Mouse (Mus musculus) liver, embryonic 14.5 days (tissue): ENCODE measurements around the gene Gm3373. TPM values are rescaled to one million over a fixed set of nuclear protein-coding genes. Genes with fewer than 3 reads are reported as not detected.
"Not testable (repeated sequence)": the region's sequence is repeated elsewhere in the genome, so short reads cannot be mapped to it uniquely, and the experiment has no call there.

ENCODE experiments used
- ATAC-seq: fragments of 200-750 bp; cut with Nextera tagmentation; 2 replicates; pipeline ENCODE4 v1.8.0; 2017; ENCODE audit warnings: moderate number of reproducible peaks, mild to moderate bottlenecking, moderate library complexity; ENCODE audit not compliant: insufficient read depth
- DNase-seq, 3 experiments: peaks; one replicate each; pipeline ENCODE4 v3.0.0-alpha.2; 2012 to 2013; ENCODE audit warnings: low read depth in 3 of 3, low spot score in 3 of 3
- H3K27ac ChIP-seq: fragments of 300-500 bp; sonication (generic); 2 replicates; pipeline ENCODE4 v1.5.1; 2014; ENCODE audit warnings: moderate library complexity, mild to moderate bottlenecking, control low read depth, inconsistent platforms
- H3K27me3 ChIP-seq: fragments of 300-500 bp; sonication (generic); 2 replicates; pipeline ENCODE4 v1.6.1; 2014; ENCODE audit warnings: mild to moderate bottlenecking, low read length, moderate library complexity; ENCODE audit not compliant: control insufficient read depth, insufficient read depth
- H3K36me3 ChIP-seq: fragments of 300-500 bp; sonication (generic); replicated peaks from 2 replicates; pipeline ENCODE4 v1.6.1; 2014; ENCODE audit warnings: low read depth; ENCODE audit not compliant: control insufficient read depth, insufficient read depth
- H3K4me1 ChIP-seq, 2 experiments: fragments of 200-500 bp in 1 of 2; fragments of 300-500 bp in 1 of 2; sonication (generic) in 1 of 2; replicated peaks; 2 replicates each; pipeline ENCODE4 v1.6.1; 2012 to 2014; ENCODE audit warnings: antibody characterized with exemption in 1 of 2, inconsistent platforms in 1 of 2, low read length in 1 of 2; ENCODE audit not compliant: control insufficient read depth in 2 of 2, insufficient read depth in 2 of 2
- H3K4me2 ChIP-seq: fragments of 300-500 bp; sonication (generic); 2 replicates; pipeline ENCODE4 v1.6.1; 2014; ENCODE audit warnings: low read depth, mild to moderate bottlenecking, control low read depth, moderate library complexity
- H3K4me3 ChIP-seq, 2 experiments: fragments of 200-500 bp in 1 of 2; fragments of 300-500 bp in 1 of 2; sonication (generic) in 1 of 2; 2 replicates each; pipeline ENCODE4 v1.5.1; 2012 to 2014; ENCODE audit warnings: low read depth in 2 of 2, low read length in 2 of 2, mild to moderate bottlenecking in 2 of 2, control low read depth in 1 of 2, inconsistent platforms in 1 of 2, moderate library complexity in 1 of 2; ENCODE audit not compliant: insufficient read depth in 1 of 2
- H3K9ac ChIP-seq: fragments of 300-500 bp; sonication (generic); replicated peaks from 2 replicates; pipeline ENCODE4 v1.6.1; 2014; ENCODE audit warnings: mild to moderate bottlenecking, control low read depth, moderate library complexity
- H3K9me3 ChIP-seq: fragments of 300-500 bp; sonication (generic); 2 replicates; pipeline ENCODE4 v1.6.1; 2016; ENCODE audit warnings: low read length, mixed read lengths; ENCODE audit not compliant: control insufficient read depth
- WGBS: fragments of 180-500 bp; shearing (Covaris S2); extraction: QIAGEN DNeasy Blood & Tissue Kit; methylation state at CpG from one replicate; pipeline ENCODE4 v1.1.7; 2014; ENCODE audit not compliant: insufficient replicate concordance; 5-methylcytosine and 5-hydroxymethylcytosine counted together
- polyA plus RNA-seq, 2 experiments: library from polyadenylated mRNA; depleted of rRNA in 1 of 2; stranded (reverse) in 1 of 2; unstranded in 1 of 2; fragments of >200 nt; fragmentation: Nextera tagmentation in 1 of 2; extraction: Ambion mirVana in 1 of 2; gene quantifications; 2 replicates each; pipeline versions ENCODE4 v1.2.1 to v1.2.3; 2012 to 2014

Gm3373 gene
- polyA plus RNA-seq (2012; rRNA removed) (not detected in 2 replicates), polyA plus RNA-seq (2014; fragmentation: Nextera tagmentation; extraction: Ambion mirVana) (not detected in 2 replicates)

GRCm38 (mm10) chr14:5741477-5741876 is at the start of gene Gm3373:
Gm3373 (minus strand) TSS chr14:5741577.
- H3K4me1 ChIP-seq, H3K27ac ChIP-seq, H3K4me2 ChIP-seq, ATAC-seq, H3K4me3 ChIP-seq, DNase-seq, H3K9ac ChIP-seq, H3K36me3 ChIP-seq, H3K27me3 ChIP-seq, H3K9me3 ChIP-seq: not testable (repeated sequence)
- WGBS = no CpG with 5 or more reads among the region's 37 CpGs

GRCm38 (mm10) chr14:5687357-5687756 is 54.0 kb downstream of the Gm3373 start, which contains the start of gene Gm9603:
Gm9603 (minus strand) TSS chr14:5687457.
- not testable (repeated sequence) for ATAC-seq

More at GRCm38 (mm10) chr14:5687357-5687756, 54.0 kb downstream of the Gm3373 start, which contains the start of gene Gm9603:
- no CpG with 5 or more reads among the region's 2 CpGs for WGBS
- not testable (repeated sequence) for H3K4me2 ChIP-seq, H3K27ac ChIP-seq, H3K27me3 ChIP-seq, H3K9me3 ChIP-seq, H3K9ac ChIP-seq, H3K4me1 ChIP-seq, H3K36me3 ChIP-seq, DNase-seq, H3K4me3 ChIP-seq

Other genes starting within 250 kb of the Gm3373 start
- 0.04 TPM in 1 of 2 replicates, not detected in the other for gene Gm3488, start 239.9 kb downstream of the Gm3373 start, polyA plus RNA-seq (2012; rRNA removed)
- 0.06 and 0.10 TPM in 2 replicates for gene Gm3488, start 239.9 kb downstream of the Gm3373 start, polyA plus RNA-seq (2014; fragmentation: Nextera tagmentation; extraction: Ambion mirVana)
- gene Gm3532, start 203.1 kb downstream of the Gm3373 start, polyA plus RNA-seq (2012; rRNA removed) = not detected in 2 replicates
- gene Gm3532, start 203.1 kb downstream of the Gm3373 start, polyA plus RNA-seq (2014; fragmentation: Nextera tagmentation; extraction: Ambion mirVana) = not detected in 2 replicates
- not detected in 2 replicates for gene Gm8265, start 108.5 kb downstream of the Gm3373 start, polyA plus RNA-seq (2012; rRNA removed)
- not detected in 2 replicates for gene Gm8265, start 108.5 kb downstream of the Gm3373 start, polyA plus RNA-seq (2014; fragmentation: Nextera tagmentation; extraction: Ambion mirVana)
- gene Gm9603, start 54.1 kb downstream of the Gm3373 start, polyA plus RNA-seq (2012; rRNA removed) = not detected in 2 replicates
- gene Gm9603, start 54.1 kb downstream of the Gm3373 start, polyA plus RNA-seq (2014; fragmentation: Nextera tagmentation; extraction: Ambion mirVana) = not detected in 2 replicates
- 0.03 and 0.06 TPM in 2 replicates for gene Gm3383, start 66.4 kb upstream of the Gm3373 start, polyA plus RNA-seq (2012; rRNA removed)
- gene Gm3383, start 66.4 kb upstream of the Gm3373 start, polyA plus RNA-seq (2014; fragmentation: Nextera tagmentation; extraction: Ambion mirVana) = not detected in 2 replicates
- gene Gm3424, start 88.8 kb upstream of the Gm3373 start, polyA plus RNA-seq (2012; rRNA removed) = not detected in 2 replicates
- not detected in 2 replicates for gene Gm3424, start 88.8 kb upstream of the Gm3373 start, polyA plus RNA-seq (2014; fragmentation: Nextera tagmentation; extraction: Ambion mirVana)
- not detected in 2 replicates for gene Gm8237, start 138.8 kb upstream of the Gm3373 start, polyA plus RNA-seq (2012; rRNA removed)
- 0.06 TPM in 1 of 2 replicates, not detected in the other for gene Gm8237, start 138.8 kb upstream of the Gm3373 start, polyA plus RNA-seq (2014; fragmentation: Nextera tagmentation; extraction: Ambion mirVana)
- gene Gm3248, start 220.2 kb upstream of the Gm3373 start, polyA plus RNA-seq (2012; rRNA removed) = not detected in 2 replicates
- not detected in 2 replicates for gene Gm3248, start 220.2 kb upstream of the Gm3373 start, polyA plus RNA-seq (2014; fragmentation: Nextera tagmentation; extraction: Ambion mirVana)
- not detected in 2 replicates for gene Gm3453, start 237.6 kb upstream of the Gm3373 start, polyA plus RNA-seq (2012; rRNA removed)
- not detected in 2 replicates for gene Gm3453, start 237.6 kb upstream of the Gm3373 start, polyA plus RNA-seq (2014; fragmentation: Nextera tagmentation; extraction: Ambion mirVana)